Mouse (Mus musculus) thymus, postnatal 0 days (tissue): ENCODE results near the gene Morn1. TPM values are rescaled to one million over a fixed set of nuclear protein-coding genes. Genes with fewer than 3 reads are reported as not detected.

ENCODE experiments used
- DNase-seq: peaks from one replicate; pipeline ENCODE4 v3.0.0-alpha.2; 2015; ENCODE audit warnings: low spot score
- polyA plus RNA-seq: library from polyadenylated mRNA; unstranded; fragments of >200 nt; fragmentation: Nextera tagmentation; extraction: Ambion mirVana; gene quantifications from 2 replicates; pipeline ENCODE4 v1.2.1, GENCODE M21; 2015

Morn1 gene
- polyA plus RNA-seq, 1 experiment from 2014 or later: 2.9 TPM

- DNase-seq: no peak
These were observed 71.6 kb downstream of the Morn1 start for GRCm38 (mm10) chr4:155157871-155158542.

GRCm38 (mm10) chr4:155158543-155158917 is 72.2 kb downstream of the Morn1 start:
- no peak for DNase-seq

- peak; percentile 93 for DNase-seq
These were observed 76.3 kb downstream of the Morn1 start for GRCm38 (mm10) chr4:155162433-155163319.

- DNase-seq: no peak
These were observed 76.9 kb downstream of the Morn1 start for GRCm38 (mm10) chr4:155163320-155163651.

GRCm38 (mm10) chr4:155163685-155164084 is 77.3 kb downstream of the Morn1 start:
- no peak for DNase-seq

- no peak for DNase-seq
These were observed 78.2 kb downstream of the Morn1 start for GRCm38 (mm10) chr4:155164550-155164949.

GRCm38 (mm10) chr4:155165861-155166260 is 79.5 kb downstream of the Morn1 start:
- no peak for DNase-seq

- DNase-seq: peak; percentile 68
These were observed 82.5 kb downstream of the Morn1 start for GRCm38 (mm10) chr4:155168835-155169252.

GRCm38 (mm10) chr4:155170614-155171212 is 84.3 kb downstream of the Morn1 start:
- DNase-seq: no peak

- DNase-seq: peak; percentile 71
These were observed 85.7 kb downstream of the Morn1 start for GRCm38 (mm10) chr4:155171961-155172533.

- DNase-seq: no peak
These were observed 86.8 kb downstream of the Morn1 start for GRCm38 (mm10) chr4:155172909-155173821.

- no peak for DNase-seq
These were observed 87.7 kb downstream of the Morn1 start for GRCm38 (mm10) chr4:155173822-155174785.

- DNase-seq: no peak
These were observed 89.8 kb downstream of the Morn1 start for GRCm38 (mm10) chr4:155176210-155176609.

- peak; percentile 84 for DNase-seq
These were observed 91.9 kb downstream of the Morn1 start for GRCm38 (mm10) chr4:155178274-155178673.

- no peak for DNase-seq
These were observed 92.7 kb downstream of the Morn1 start for GRCm38 (mm10) chr4:155178981-155179512.

GRCm38 (mm10) chr4:155183201-155183600 is 96.8 kb downstream of the Morn1 start:
- no peak for DNase-seq

GRCm38 (mm10) chr4:155184248-155185070 is 98.1 kb downstream of the Morn1 start:
- no peak for DNase-seq

GRCm38 (mm10) chr4:155185845-155186244 is 99.5 kb downstream of the Morn1 start:
- no peak for DNase-seq
